Mouse (Mus musculus): ENCODE results near the gene Omt2b. TPM values are rescaled to one million over a fixed set of nuclear protein-coding genes. Genes with fewer than 3 reads are reported as not detected.

Gene Omt2b
- total RNA-seq, 1 experiment, result not detected

DNA sequence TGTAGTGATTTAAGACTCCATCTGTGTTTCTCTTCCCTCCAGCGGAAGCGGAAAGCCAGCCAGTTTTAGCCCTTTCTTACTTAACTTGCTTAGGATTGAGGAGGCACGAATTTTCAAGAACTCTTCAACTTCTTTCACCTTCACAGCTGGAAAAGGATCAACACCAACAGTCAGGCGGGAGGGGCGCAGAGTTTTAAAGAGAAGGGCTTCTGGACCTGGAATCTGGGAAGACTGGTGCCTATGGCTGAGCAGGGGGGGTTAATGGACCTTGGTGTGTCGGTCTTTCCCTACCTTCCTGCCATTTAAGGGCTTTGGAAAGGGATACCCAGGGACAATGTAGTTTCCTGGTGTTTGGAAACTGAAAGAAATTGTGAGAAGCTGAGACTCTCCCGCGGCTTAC, 50.2 kb downstream of the Omt2b start:
- Histone ChIP-seq H3K9ac (ENCODE audit: insufficient read depth, low read depth, low read length, poor library complexity, severe bottlenecking) (peak overlapping the region; percentile 75), H3K9me3 (ENCODE audit: control insufficient read depth, insufficient read depth, low read depth, low read length) (no peaks in the 10 kb centered on the region), H3K36me3 (ENCODE audit: control insufficient read depth, insufficient read depth, low read length, poor library complexity, severe bottlenecking) (no peaks in the 10 kb centered on the region), H3K4me1 (ENCODE audit: control insufficient read depth in 2 of 2, insufficient read depth in 2 of 2, low read length in 2 of 2, poor library complexity in 1 of 2) (peaks cover 6 to 11% of the 10 kb centered on the region in 2 experiments; a peak in 3 of 4 replicates), H3K4me3 (ENCODE audit: insufficient read depth in 1 of 2, low read depth in 1 of 2, low read length in 2 of 2, poor library complexity in 1 of 2, severe bottlenecking in 1 of 2) (peak overlapping the region; percentile 59 to 66), H3K27ac (ENCODE audit: insufficient read depth, low read depth, low read length, poor library complexity, severe bottlenecking) (peak overlapping the region; percentile 96)
- no peak for DNase-seq (ENCODE audit: low read depth, low spot score)
- TF ChIP-seq HCFC1 (IDR thresholded peaks at IDR 0.05; ENCODE audit: borderline replicate concordance, insufficient read depth, low read length), result no peak
- no peak for TF ChIP-seq MAFK (IDR thresholded peaks at IDR 0.05; ENCODE audit: insufficient read depth, low read depth, low read length)
- no peak for TF ChIP-seq ZC3H11A (IDR thresholded peaks at IDR 0.05; ENCODE audit: borderline replicate concordance, low read depth, low read length)
- in situ Hi-C loops (cut with MboI; ENCODE audit: low sequenced_read_pairs in 2 of 2, unreplicated experiment in 2 of 2), result no loop called here

DNA sequence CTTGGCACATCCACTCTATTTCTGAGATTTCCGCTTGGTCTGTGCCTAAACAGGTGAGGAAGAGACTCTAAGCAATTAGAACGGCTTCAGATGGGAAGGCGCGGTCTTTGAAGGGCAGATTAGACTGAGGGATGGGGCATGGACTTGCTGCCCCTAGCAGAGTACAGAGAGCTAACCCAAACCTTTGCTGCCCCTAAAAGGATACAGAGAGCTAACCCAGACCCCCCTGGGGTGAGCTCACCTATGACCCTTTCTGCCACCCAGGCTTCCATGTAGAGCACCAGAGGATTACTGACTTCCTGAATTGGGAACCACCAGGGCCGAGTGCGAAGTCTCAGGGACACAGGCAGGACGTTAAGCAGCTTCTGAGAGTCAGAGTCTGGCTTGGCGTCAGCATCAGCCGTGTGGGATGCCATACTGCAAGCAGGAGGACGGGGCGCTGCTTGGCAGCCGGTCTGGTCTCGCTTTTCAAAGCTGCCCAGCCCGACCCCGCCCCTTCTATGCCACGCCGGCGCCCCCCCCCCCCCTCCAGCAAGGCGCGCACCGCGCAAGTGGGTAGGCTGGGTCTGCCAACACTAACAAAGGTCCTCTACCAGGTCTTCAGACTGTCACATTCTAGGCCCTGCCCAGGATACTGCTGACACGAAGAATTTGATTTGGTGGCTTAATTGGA, 50.9 kb downstream of the Omt2b start, which contains the start of gene Ooep:
Ooep (minus strand) TSS at position 613 of the 673 bp plus-strand sequence.
- Histone ChIP-seq H3K27ac (ENCODE audit: insufficient read depth, low read depth, low read length, poor library complexity, severe bottlenecking) (peak within 1 kb of the TSS; percentile 96), H3K4me3 (ENCODE audit: insufficient read depth in 1 of 2, low read depth in 1 of 2, low read length in 2 of 2, poor library complexity in 1 of 2, severe bottlenecking in 1 of 2) (peak within 1 kb of the TSS; percentile 59 to 66), H3K4me1 (ENCODE audit: control insufficient read depth in 2 of 2, insufficient read depth in 2 of 2, low read length in 2 of 2, poor library complexity in 1 of 2) (peaks cover 0 to 11% of the 10 kb centered on the region in 2 experiments; a peak in 3 of 4 replicates), H3K9ac (ENCODE audit: insufficient read depth, low read depth, low read length, poor library complexity, severe bottlenecking) (peak within 1 kb of the TSS; percentile 75), H3K9me3 (ENCODE audit: control insufficient read depth, insufficient read depth, low read depth, low read length) (no peaks in the 10 kb centered on the region), H3K36me3 (ENCODE audit: control insufficient read depth, insufficient read depth, low read length, poor library complexity, severe bottlenecking) (no peaks in the 10 kb centered on the region)
- no peak for DNase-seq (ENCODE audit: low read depth, low spot score)
- TF ChIP-seq ZNF384 (IDR thresholded peaks at IDR 0.05; ENCODE audit: low read depth, low read length), result no peak
- no peak for TF ChIP-seq ZC3H11A (IDR thresholded peaks at IDR 0.05; ENCODE audit: borderline replicate concordance, low read depth, low read length)
- TF ChIP-seq CHD2 (IDR thresholded peaks at IDR 0.05; ENCODE audit: low read depth, low read length), result no peak
- no peak for TF ChIP-seq HCFC1 (IDR thresholded peaks at IDR 0.05; ENCODE audit: borderline replicate concordance, insufficient read depth, low read length)
- no peak for TF ChIP-seq MAFK (IDR thresholded peaks at IDR 0.05; ENCODE audit: insufficient read depth, low read depth, low read length)
- in situ Hi-C loops (cut with MboI; ENCODE audit: low sequenced_read_pairs in 2 of 2, unreplicated experiment in 2 of 2), result no loop called here

Other genes with a start within 250 kb of the Omt2b start
- 19.2 and 28.7 TPM in 2 replicates for gene Fbxo9, start 218.5 kb upstream of the Omt2b start, total RNA-seq (2012; rRNA removed)
- 5.3 and 5.4 TPM in 2 replicates for gene Ick, start 218.4 kb upstream of the Omt2b start, total RNA-seq (2012; rRNA removed)
- 265 and 309 TPM in 2 replicates for gene Gsta4, start 144.8 kb upstream of the Omt2b start, total RNA-seq (2012; rRNA removed)
- not detected in 2 replicates for gene Gsta1, start 96.9 kb upstream of the Omt2b start, total RNA-seq (2012; rRNA removed)
- not detected in 2 replicates for gene Gm3776, start 70.5 kb upstream of the Omt2b start, total RNA-seq (2012; rRNA removed)
- gene Gm10639, start 37.7 kb upstream of the Omt2b start, total RNA-seq (2012; rRNA removed), result not detected in 2 replicates
- 0.31 TPM in 1 of 2 replicates, not detected in the other for gene Omt2a, start 12.8 kb upstream of the Omt2b start, total RNA-seq (2012; rRNA removed)
- not detected in 2 replicates for gene Gsta2, start 28.2 kb downstream of the Omt2b start, total RNA-seq (2012; rRNA removed)
- 2,580 and 3,190 TPM in 2 replicates for gene Dppa5a, start 40.6 kb downstream of the Omt2b start, total RNA-seq (2012; rRNA removed)
- gene Ooep, start 51.1 kb downstream of the Omt2b start, total RNA-seq (2012; rRNA removed), result 31.2 and 35.3 TPM in 2 replicates
- gene Ddx43, start 68.2 kb downstream of the Omt2b start, total RNA-seq (2012; rRNA removed), result 4.3 and 5.0 TPM in 2 replicates
- 0.90 and 1.7 TPM in 2 replicates for gene Cgas, start 115.6 kb downstream of the Omt2b start, total RNA-seq (2012; rRNA removed)
- gene Mto1, start 120.6 kb downstream of the Omt2b start, total RNA-seq (2012; rRNA removed), result 31.3 and 44.8 TPM in 2 replicates
- 0.45 and 1.6 TPM in 2 replicates for gene Gm17324, start 121.2 kb downstream of the Omt2b start, total RNA-seq (2012; rRNA removed)
- 10,022 and 10,869 TPM in 2 replicates for gene Eef1a1, start 161.6 kb downstream of the Omt2b start, total RNA-seq (2012; rRNA removed)